Mouse (Mus musculus) MEL (cell line): ENCODE measurements at regions not wholly inside any gene's neighbourhood (a gene's known extent, or its start where the extent isn't known, plus 50 kb on each side); places are given as distances from the start of the nearest gene placed in this dataset.

ENCODE experiments used
- CTCF ChIP-seq, 3 experiments: IDR thresholded peaks in 2 of 3; conservative IDR thresholded peaks in 1 of 3; 2 replicates each; pipeline ENCODE4 v1.5.1; 2011 to 2012; ENCODE audit warnings: low read length in 3 of 3, low read depth in 2 of 3, mild to moderate bottlenecking in 2 of 3, improper control_type of control experiment in 1 of 3, inconsistent platforms in 1 of 3, mixed read lengths in 1 of 3, moderate library complexity in 1 of 3; ENCODE audit not compliant: control insufficient read depth in 1 of 3, insufficient read depth in 1 of 3, poor library complexity in 1 of 3, severe bottlenecking in 1 of 3
- E2F4 ChIP-seq: IDR thresholded peaks from 2 replicates; pipeline ENCODE4 v1.6.1; 2011; ENCODE audit warnings: low read depth, low read length, improper control_type of control experiment, borderline replicate concordance
- EP300 ChIP-seq, 2 experiments: IDR thresholded peaks; 2 replicates each; pipeline ENCODE4 v1.6.1; 2011; ENCODE audit warnings: improper control_type of control experiment in 2 of 2, low read length in 2 of 2, low read depth in 1 of 2, mild to moderate bottlenecking in 1 of 2
- GATA1 ChIP-seq: IDR thresholded peaks from 2 replicates; pipeline ENCODE4 v1.6.1; 2011; ENCODE audit warnings: low read depth, low read length, improper control_type of control experiment
- MAFK ChIP-seq: IDR thresholded peaks from 2 replicates; pipeline ENCODE4 v1.6.1; 2011; ENCODE audit warnings: low read depth, mild to moderate bottlenecking, low read length, improper control_type of control experiment, borderline replicate concordance
- MYB ChIP-seq: IDR thresholded peaks from 2 replicates; pipeline ENCODE4 v1.6.1; 2011; ENCODE audit warnings: mild to moderate bottlenecking, low read depth, low read length, improper control_type of control experiment
- NRF1 ChIP-seq: IDR thresholded peaks from 2 replicates; pipeline ENCODE4 v1.6.1; 2014; ENCODE audit warnings: low read depth, mild to moderate bottlenecking, inconsistent platforms, low read length, improper control_type of control experiment, moderate library complexity; ENCODE audit not compliant: poor library complexity, insufficient read depth, severe bottlenecking
- POLR2A ChIP-seq, 2 experiments: IDR thresholded peaks; 2 replicates each; pipeline ENCODE4 v1.6.1; 2011 to 2012; ENCODE audit warnings: low read length in 2 of 2, mild to moderate bottlenecking in 2 of 2, control low read depth in 1 of 2, improper control_type of control experiment in 1 of 2, low read depth in 1 of 2, moderate library complexity in 1 of 2; ENCODE audit not compliant: control insufficient read depth in 1 of 2, insufficient read depth in 1 of 2, poor library complexity in 1 of 2
- USF1 ChIP-seq: IDR thresholded peaks from 2 replicates; pipeline ENCODE4 v1.6.1; 2014; ENCODE audit warnings: low read depth, mild to moderate bottlenecking, inconsistent platforms, low read length, improper control_type of control experiment, moderate library complexity
- ZNF384 ChIP-seq: IDR thresholded peaks from 2 replicates; pipeline ENCODE4 v1.6.1; 2012; ENCODE audit warnings: low read depth, mild to moderate bottlenecking, inconsistent platforms, low read length, improper control_type of control experiment

DNA sequence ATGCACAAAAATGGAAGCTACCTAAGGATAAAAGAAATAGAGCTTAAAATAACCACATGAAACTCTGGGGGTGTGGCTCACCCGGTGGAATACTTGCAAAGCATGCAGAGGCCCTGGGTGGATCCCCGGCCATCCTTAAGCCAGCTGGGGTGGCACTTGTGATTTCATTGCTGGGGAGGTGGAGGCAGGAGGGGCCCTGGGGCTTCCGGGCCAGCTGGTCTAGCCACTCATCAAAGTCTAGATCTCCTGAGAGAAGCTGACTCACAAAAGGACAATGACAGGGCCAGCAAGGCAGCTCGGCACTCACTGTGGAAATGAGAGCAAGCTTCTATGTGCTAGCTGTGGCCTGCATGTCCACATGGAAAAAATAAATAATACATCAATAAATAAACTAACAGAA, 363.4 kb downstream of the H2al1j start:
- TF ChIP-seq EP300 (IDR thresholded peaks at IDR 0.05; ENCODE audit: low read depth in 1 of 2, low read length in 2 of 2) (no peak), CTCF (IDR thresholded peaks at IDR 0.05 in 2 of 3, conservative IDR thresholded peaks at IDR 0.05 in 1 of 3; ENCODE audit: control insufficient read depth in 1 of 3, insufficient read depth in 1 of 3, low read depth in 2 of 3, low read length in 3 of 3, poor library complexity in 1 of 3, severe bottlenecking in 1 of 3) (no peak), POLR2A (IDR thresholded peaks at IDR 0.05; ENCODE audit: control insufficient read depth in 1 of 2, insufficient read depth in 1 of 2, low read depth in 1 of 2, low read length in 2 of 2, poor library complexity in 1 of 2) (no peak), GATA1 (no peak), MYB (no peak), USF1 (no peak), ZNF384 (no peak), MAFK (no peak), NRF1 (no peak), E2F4 (no peak)
